Mouse (Mus musculus) liver, embryonic 16.5 days (tissue): ENCODE data around the gene Col4a1. TPM values are rescaled to one million over a fixed set of nuclear protein-coding genes. Genes with fewer than 3 reads are reported as not detected.

Experiments
- ATAC-seq: fragments of 200-750 bp; cut with Nextera tagmentation; 2 replicates; pipeline ENCODE4 v1.8.0; 2017; ENCODE audit warnings: low read depth, mild to moderate bottlenecking, moderate number of reproducible peaks, moderate library complexity
- H3K27ac ChIP-seq: fragments of 300-500 bp; sonication (generic); 2 replicates; pipeline ENCODE4 v1.5.1; 2014; ENCODE audit warnings: mild to moderate bottlenecking, low read length
- H3K27me3 ChIP-seq: fragments of 300-500 bp; sonication (generic); 2 replicates; pipeline ENCODE4 v1.6.1; 2014; ENCODE audit warnings: low read depth, low read length, mixed read lengths; ENCODE audit not compliant: control insufficient read depth, insufficient read depth
- H3K36me3 ChIP-seq: fragments of 300-500 bp; sonication (generic); 2 replicates; pipeline ENCODE4 v1.6.1; 2014; ENCODE audit warnings: mild to moderate bottlenecking; ENCODE audit not compliant: control insufficient read depth, insufficient read depth
- H3K4me1 ChIP-seq: fragments of 300-500 bp; sonication (generic); 2 replicates; pipeline ENCODE4 v1.6.1; 2014; ENCODE audit warnings: low read depth, low read length, mixed read lengths; ENCODE audit not compliant: control insufficient read depth
- H3K4me2 ChIP-seq: fragments of 300-500 bp; sonication (generic); 2 replicates; pipeline ENCODE4 v1.6.1; 2014; ENCODE audit warnings: low read depth, low read length, mixed read lengths
- H3K4me3 ChIP-seq: fragments of 300-500 bp; sonication (generic); 2 replicates; pipeline ENCODE4 v1.5.1; 2014; ENCODE audit warnings: low read depth, mild to moderate bottlenecking, low read length
- H3K9ac ChIP-seq: fragments of 300-500 bp; sonication (generic); 2 replicates; pipeline ENCODE4 v1.6.1; 2014; ENCODE audit warnings: low read depth, low read length
- H3K9me3 ChIP-seq: fragments of 300-500 bp; sonication (generic); replicated peaks from 2 replicates; pipeline ENCODE4 v1.6.1; 2016; ENCODE audit warnings: low read length; ENCODE audit not compliant: control insufficient read depth
- WGBS: fragments of 180-500 bp; shearing (Covaris S2); extraction: QIAGEN DNeasy Blood & Tissue Kit; methylation state at CpG from one replicate; pipeline ENCODE4 v1.1.7; 2014; ENCODE audit not compliant: insufficient replicate concordance; 5-methylcytosine and 5-hydroxymethylcytosine counted together
- polyA plus RNA-seq: library from polyadenylated mRNA; unstranded; fragments of >200 nt; fragmentation: Nextera tagmentation; extraction: Ambion mirVana; gene quantifications from 2 replicates; pipeline ENCODE4 v1.2.1, GENCODE M21; 2015

The Col4a1 gene
- polyA plus RNA-seq, 1 experiment from 2014 or later, result 25.7 TPM

GRCm38 (mm10) chr8:11297141-11297838 is 15.3 kb downstream of the Col4a1 start:
- Histone ChIP-seq H3K9ac (no peak overlapping the region), H3K27me3 (no peaks in the 10 kb centered on the region), H3K9me3 (no peaks in the 10 kb centered on the region), H3K4me2 (no peak overlapping the region), H3K4me1 (no peaks in the 10 kb centered on the region), H3K36me3 (no peaks in the 10 kb centered on the region), H3K27ac (no peak overlapping the region), H3K4me3 (no peak overlapping the region)
- ATAC-seq, result no peak
- 47% methylated on average over 8 of the region's 8 CpGs for WGBS

- H3K9me3 ChIP-seq, result no peaks in the 10 kb centered on the region
- H3K9ac ChIP-seq, result no peak overlapping the region
- no peaks in the 10 kb centered on the region for H3K36me3 ChIP-seq
- H3K4me2 ChIP-seq, result no peak overlapping the region
- no peak for ATAC-seq
- no peaks in the 10 kb centered on the region for H3K4me1 ChIP-seq
- H3K27ac ChIP-seq, result no peak overlapping the region
- no peak overlapping the region for H3K4me3 ChIP-seq
- WGBS, result 65% methylated on average over 10 of the region's 10 CpGs
- H3K27me3 ChIP-seq, result no peaks in the 10 kb centered on the region
Measured at GRCm38 (mm10) chr8:11296282-11296943, 16.2 kb downstream of the Col4a1 start.

GRCm38 (mm10) chr8:11292611-11293010 is 20.0 kb downstream of the Col4a1 start:
- Histone ChIP-seq H3K36me3 (no peaks in the 10 kb centered on the region), H3K9ac (no peak overlapping the region), H3K4me3 (no peak overlapping the region), H3K27ac (no peak overlapping the region), H3K4me1 (no peaks in the 10 kb centered on the region), H3K9me3 (no peaks in the 10 kb centered on the region), H3K27me3 (no peaks in the 10 kb centered on the region), H3K4me2 (no peak overlapping the region)
- no peak for ATAC-seq
- WGBS, result 45% methylated on average over 3 of the region's 3 CpGs

- Histone ChIP-seq H3K27ac (no peak overlapping the region), H3K4me3 (no peak overlapping the region), H3K27me3 (no peaks in the 10 kb centered on the region), H3K9ac (no peak overlapping the region), H3K4me2 (no peak overlapping the region), H3K4me1 (no peaks in the 10 kb centered on the region), H3K9me3 (no peaks in the 10 kb centered on the region), H3K36me3 (no peaks in the 10 kb centered on the region)
- no peak for ATAC-seq
- WGBS, result 0% methylated on average over 1 of the region's 1 CpGs
Measured at GRCm38 (mm10) chr8:11290533-11290932, 22.1 kb downstream of the Col4a1 start.

- no peak overlapping the region for H3K9ac ChIP-seq
- no peak for ATAC-seq
- no peaks in the 10 kb centered on the region for H3K36me3 ChIP-seq
- no peaks in the 10 kb centered on the region for H3K9me3 ChIP-seq
- no peak overlapping the region for H3K4me2 ChIP-seq
- H3K4me1 ChIP-seq, result no peaks in the 10 kb centered on the region
- H3K27ac ChIP-seq, result no peak overlapping the region
- 48% methylated on average over 6 of the region's 6 CpGs for WGBS
- H3K27me3 ChIP-seq, result no peaks in the 10 kb centered on the region
- H3K4me3 ChIP-seq, result no peak overlapping the region
Measured at GRCm38 (mm10) chr8:11288286-11288685, 24.3 kb downstream of the Col4a1 start.

GRCm38 (mm10) chr8:11287139-11287538 is 25.5 kb downstream of the Col4a1 start:
- 58% methylated on average over 3 of the region's 3 CpGs for WGBS
- no peaks in the 10 kb centered on the region for H3K36me3 ChIP-seq
- no peak overlapping the region for H3K9ac ChIP-seq

GRCm38 (mm10) chr8:11285437-11285836 is 27.2 kb downstream of the Col4a1 start:
- Histone ChIP-seq H3K4me1 (no peaks in the 10 kb centered on the region), H3K36me3 (no peaks in the 10 kb centered on the region), H3K9me3 (no peaks in the 10 kb centered on the region), H3K9ac (no peak overlapping the region), H3K4me3 (no peak overlapping the region), H3K27me3 (no peaks in the 10 kb centered on the region), H3K4me2 (no peak overlapping the region), H3K27ac (no peak overlapping the region)
- 39% methylated on average over 4 of the region's 4 CpGs for WGBS
- ATAC-seq, result no peak

More at GRCm38 (mm10) chr8:11287139-11287538, 25.5 kb downstream of the Col4a1 start:
- no peaks in the 10 kb centered on the region for H3K27me3 ChIP-seq
- H3K4me3 ChIP-seq, result no peak overlapping the region
- H3K4me2 ChIP-seq, result no peak overlapping the region
- ATAC-seq, result no peak
- no peaks in the 10 kb centered on the region for H3K4me1 ChIP-seq
- H3K27ac ChIP-seq, result no peak overlapping the region
- H3K9me3 ChIP-seq, result no peaks in the 10 kb centered on the region

GRCm38 (mm10) chr8:11283217-11283616 is 29.4 kb downstream of the Col4a1 start:
- Histone ChIP-seq H3K4me1 (peaks cover 2% of the 10 kb centered on the region), H3K9me3 (no peaks in the 10 kb centered on the region), H3K4me2 (no peak overlapping the region), H3K27ac (no peak overlapping the region), H3K4me3 (no peak overlapping the region), H3K9ac (no peak overlapping the region), H3K36me3 (no peaks in the 10 kb centered on the region), H3K27me3 (no peaks in the 10 kb centered on the region)
- 51% methylated on average over 10 of the region's 10 CpGs for WGBS
- no peak for ATAC-seq

GRCm38 (mm10) chr8:11282696-11283095 is 29.9 kb downstream of the Col4a1 start:
- H3K4me3 ChIP-seq, result no peak overlapping the region
- no peaks in the 10 kb centered on the region for H3K9me3 ChIP-seq
- no peaks in the 10 kb centered on the region for H3K36me3 ChIP-seq
- WGBS, result 64% methylated on average over 7 of the region's 7 CpGs
- no peak overlapping the region for H3K27ac ChIP-seq
- no peak overlapping the region for H3K9ac ChIP-seq
- H3K4me2 ChIP-seq, result no peak overlapping the region
- no peaks in the 10 kb centered on the region for H3K27me3 ChIP-seq
- peaks cover 7% of the 10 kb centered on the region for H3K4me1 ChIP-seq
- ATAC-seq, result no peak
